Mouse (Mus musculus) thymus, adult 2 months (tissue): ENCODE data around the gene Krt81.

Experiments used
- CTCF ChIP-seq: fragments of 200-500 bp; IDR thresholded peaks from 2 replicates; pipeline ENCODE4 v1.5.1; 2012; ENCODE audit warnings: mild to moderate bottlenecking, control low read depth, low read length, moderate library complexity, borderline replicate concordance; ENCODE audit not compliant: control insufficient read depth, poor library complexity, insufficient read depth; ENCODE audit errors: extremely low read depth
- POLR2A ChIP-seq: fragments of 200-500 bp; IDR thresholded peaks from 2 replicates; pipeline ENCODE4 v1.6.1; 2012; ENCODE audit warnings: mild to moderate bottlenecking, low read length, control low read depth, moderate library complexity; ENCODE audit not compliant: control insufficient read depth, poor library complexity, insufficient read depth; ENCODE audit errors: extremely low read depth

DNA sequence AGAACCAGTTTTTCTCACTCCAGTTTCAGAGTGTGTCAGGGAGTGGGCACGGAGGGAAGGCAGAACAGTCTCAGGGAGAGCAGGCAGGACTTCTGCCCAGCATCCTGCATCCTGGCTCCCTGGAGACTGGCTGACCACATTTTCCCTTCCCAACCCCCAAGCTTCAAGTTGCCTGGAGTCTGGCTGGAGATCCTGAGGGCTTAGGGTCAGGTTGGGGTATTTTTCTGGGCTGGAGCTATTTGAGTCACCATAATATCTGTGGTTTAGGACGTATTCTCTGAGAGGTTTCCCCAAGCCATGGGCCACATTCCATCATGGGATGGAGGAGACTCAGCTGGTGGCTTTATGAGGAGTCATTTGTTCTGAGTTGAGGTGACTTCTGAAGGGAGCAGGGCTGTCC, 8.3 kb downstream of the Krt81 start:
- TF ChIP-seq POLR2A (no peak), CTCF (no peak)
